Mouse (Mus musculus) urinary bladder, adult 18-20 months (tissue): ENCODE data around the gene Susd6.
"Not testable (repeated sequence)": the region's sequence is repeated elsewhere in the genome, so short reads cannot be mapped to it uniquely, and the experiment has no call there.

Experiments
- DNase-seq, 2 experiments: peaks; one replicate each; pipeline ENCODE4 v3.0.0; 2022; ENCODE audit warnings: low spot score in 2 of 2, mixed read lengths in 2 of 2

The Susd6 gene

GRCm38 (mm10) chr12:80812510-80812820, 22.2 kb downstream of the Susd6 start:
- DNase-seq: no peak

GRCm38 (mm10) chr12:80813456-80813855, 23.1 kb downstream of the Susd6 start:
- no peak for DNase-seq

GRCm38 (mm10) chr12:80813872-80814271, 23.6 kb downstream of the Susd6 start:
- DNase-seq: no peak

GRCm38 (mm10) chr12:80814529-80814928, 24.2 kb downstream of the Susd6 start:
- no peak for DNase-seq

GRCm38 (mm10) chr12:80815298-80815697, 25.0 kb downstream of the Susd6 start:
- no peak for DNase-seq

GRCm38 (mm10) chr12:80815893-80816292, 25.6 kb downstream of the Susd6 start:
- DNase-seq: no peak

- DNase-seq: no peak
Measured at GRCm38 (mm10) chr12:80816380-80817086, 26.2 kb downstream of the Susd6 start.

GRCm38 (mm10) chr12:80817697-80818235, 27.5 kb downstream of the Susd6 start:
- DNase-seq: no peak

GRCm38 (mm10) chr12:80819020-80819419, 28.7 kb downstream of the Susd6 start:
- DNase-seq: not testable (repeated sequence)

GRCm38 (mm10) chr12:80821312-80822007, 31.1 kb downstream of the Susd6 start:
- no peak for DNase-seq

GRCm38 (mm10) chr12:80822533-80822932, 32.2 kb downstream of the Susd6 start:
- DNase-seq: no peak

- DNase-seq: no peak
Measured at GRCm38 (mm10) chr12:80824202-80824601, 33.9 kb downstream of the Susd6 start.

GRCm38 (mm10) chr12:80826423-80826822, 36.1 kb downstream of the Susd6 start:
- no peak for DNase-seq

GRCm38 (mm10) chr12:80827464-80828015, 37.2 kb downstream of the Susd6 start:
- peak in 1 of 2 experiments; percentile 17 for DNase-seq

GRCm38 (mm10) chr12:80828020-80828419, 37.7 kb downstream of the Susd6 start:
- DNase-seq: no peak

GRCm38 (mm10) chr12:80828951-80829350, 38.6 kb downstream of the Susd6 start:
- DNase-seq: no peak

- no peak for DNase-seq
Measured at GRCm38 (mm10) chr12:80830211-80830610, 39.9 kb downstream of the Susd6 start.

GRCm38 (mm10) chr12:80830820-80831219, 40.5 kb downstream of the Susd6 start:
- no peak for DNase-seq

GRCm38 (mm10) chr12:80832313-80832712, 42.0 kb downstream of the Susd6 start:
- no peak for DNase-seq

GRCm38 (mm10) chr12:80833541-80833940, 43.2 kb downstream of the Susd6 start:
- DNase-seq: no peak

- DNase-seq: peak in 1 of 2 experiments; percentile 29
Measured at GRCm38 (mm10) chr12:80834156-80834900, 44.0 kb downstream of the Susd6 start.
